Mouse (Mus musculus): ENCODE measurements around the gene Ifna5.

Ifna5 gene

DNA sequence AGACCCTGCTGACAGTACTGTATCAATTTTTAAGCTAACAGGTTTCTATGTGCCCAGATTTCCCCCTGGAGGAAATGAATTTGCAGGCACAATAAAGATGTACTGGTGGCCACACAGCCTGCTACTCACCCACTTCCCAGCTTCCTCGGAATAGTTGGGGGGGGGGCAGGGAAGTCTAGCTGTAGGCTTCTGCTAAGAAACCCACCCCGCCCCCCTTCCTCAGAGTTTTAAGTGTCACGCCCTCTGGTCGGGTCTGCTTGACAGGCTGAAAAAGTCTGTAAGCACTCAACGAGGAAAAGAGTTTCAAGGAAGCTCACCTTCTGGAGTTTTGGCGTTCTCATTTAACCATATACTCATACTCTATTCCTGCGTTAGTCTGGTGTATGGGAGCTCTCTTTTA is 28.0 kb downstream of the Ifna5 start:
- DNase-seq (ENCODE audit: low read depth, low spot score) = no peak

DNA sequence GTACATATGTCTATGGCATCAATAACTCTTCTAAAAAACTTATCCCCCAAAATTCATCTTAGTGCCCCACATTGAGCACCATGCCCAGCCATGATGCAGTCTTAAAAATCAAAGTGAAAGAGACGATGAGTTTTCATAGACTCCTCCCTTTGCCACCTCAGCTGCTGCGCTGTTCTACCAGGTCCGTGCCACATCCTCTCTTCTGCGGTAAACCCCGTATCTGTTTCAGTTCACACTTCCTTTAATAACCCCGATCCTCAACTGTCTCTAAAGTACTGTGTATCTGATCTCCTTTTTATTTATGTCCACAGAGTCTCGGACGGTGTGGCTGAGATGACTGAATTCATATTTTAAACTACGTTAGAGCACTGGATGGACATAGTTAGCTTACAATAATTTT is 29.3 kb downstream of the Ifna5 start:
- no peak for DNase-seq (ENCODE audit: low read depth, low spot score)

DNA sequence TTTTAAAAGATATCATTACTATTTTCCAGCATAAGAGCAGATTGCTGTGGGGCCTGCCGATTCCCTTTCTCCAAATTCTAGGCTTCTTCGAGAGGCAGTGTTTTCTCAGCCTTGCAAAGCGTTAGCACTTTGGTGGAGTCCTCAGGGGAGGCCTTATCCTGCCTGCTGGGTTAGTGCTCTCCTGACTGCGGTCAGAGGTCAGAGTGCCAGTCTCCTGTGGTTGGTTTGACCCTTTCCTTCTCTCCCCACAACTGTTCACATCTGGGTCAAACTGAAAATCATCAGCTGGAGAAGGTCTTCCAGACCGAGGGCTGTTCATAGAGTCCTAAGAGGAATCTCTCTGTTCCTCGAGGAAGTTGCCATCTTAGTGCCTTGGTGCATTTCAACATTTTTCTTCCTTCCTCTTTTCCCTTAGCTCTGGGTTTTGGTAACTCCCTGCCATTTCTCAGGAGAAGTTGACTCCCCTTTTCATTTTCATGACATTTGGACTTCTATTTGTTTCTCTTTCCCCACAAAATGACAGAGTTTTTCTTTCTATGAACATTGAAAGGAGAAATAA is 29.8 kb downstream of the Ifna5 start:
- DNase-seq (ENCODE audit: low read depth, low spot score) = no peak

DNA sequence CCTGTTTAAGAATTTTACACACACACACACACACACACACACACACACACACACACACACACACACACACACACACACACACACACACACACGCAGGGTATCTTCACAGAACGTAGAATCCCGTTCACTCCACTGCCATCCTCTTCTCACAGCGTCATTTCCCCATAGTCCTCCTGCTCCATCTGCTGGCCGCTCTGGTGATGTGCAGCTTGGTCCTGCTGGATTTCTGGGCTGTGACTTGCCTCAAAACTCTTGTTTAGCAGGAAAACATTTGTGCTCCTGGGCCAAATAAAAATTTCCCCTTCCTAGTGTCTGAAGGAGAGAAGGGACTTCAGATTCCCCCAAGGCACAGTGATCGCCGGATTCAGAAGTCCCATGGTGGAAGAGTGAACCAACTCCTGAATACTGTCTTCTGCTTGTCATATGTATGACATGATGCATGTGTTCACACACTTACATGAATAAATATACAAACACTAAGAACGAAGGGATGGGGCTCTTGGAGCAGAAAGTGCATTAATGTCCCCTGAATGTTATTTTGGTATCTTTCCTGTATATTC is 32.1 kb downstream of the Ifna5 start:
- peak; percentile 37 for DNase-seq (ENCODE audit: low read depth, low spot score)

DNA sequence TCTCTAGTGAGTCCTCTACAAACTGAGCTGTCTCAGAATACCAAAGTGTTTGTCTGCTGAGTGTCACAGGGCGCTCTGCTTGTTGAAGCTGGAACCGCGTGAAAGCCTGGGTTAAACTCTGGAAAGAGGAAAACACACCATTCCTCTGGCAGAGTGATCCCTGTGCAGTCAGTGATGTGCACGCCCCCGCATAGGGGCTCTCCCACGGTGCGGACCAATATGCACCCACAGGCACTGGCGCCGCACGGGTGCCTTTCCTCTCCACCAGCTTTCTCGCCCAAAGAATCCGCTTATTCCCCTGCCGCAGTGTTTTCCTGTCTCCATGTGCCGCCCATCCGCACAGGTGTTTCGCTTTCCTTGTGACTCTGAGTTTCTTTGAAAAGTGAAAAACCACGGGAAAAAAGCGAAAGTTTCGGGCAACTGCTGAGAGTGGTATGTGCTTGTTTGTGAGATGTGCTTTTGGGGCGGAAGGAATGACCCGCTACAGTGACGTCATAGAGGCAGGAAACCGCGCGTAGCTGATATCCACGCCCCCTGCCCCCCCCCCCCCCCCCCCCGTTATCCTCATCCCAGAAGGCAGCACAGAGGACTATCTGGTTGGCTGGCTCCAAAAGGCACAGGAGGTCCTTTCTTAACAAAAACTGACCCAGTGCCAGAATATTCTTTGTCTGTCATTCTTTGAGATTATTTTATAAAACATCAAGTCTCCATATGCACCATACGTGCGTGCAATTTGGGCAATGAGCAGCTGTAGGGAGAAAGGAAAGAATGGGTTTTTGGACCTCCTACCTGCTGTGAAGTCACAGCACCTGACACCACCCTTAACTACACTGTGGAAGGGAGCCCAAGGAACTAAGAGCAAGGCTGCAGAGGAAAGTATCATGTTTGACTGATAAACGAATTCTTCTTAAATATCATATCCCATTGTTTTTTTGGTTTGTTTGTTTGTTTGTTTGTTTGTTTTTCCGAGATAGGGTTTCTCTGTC is 32.9 kb downstream of the Ifna5 start:
- no peak for DNase-seq (ENCODE audit: low read depth, low spot score)

DNA sequence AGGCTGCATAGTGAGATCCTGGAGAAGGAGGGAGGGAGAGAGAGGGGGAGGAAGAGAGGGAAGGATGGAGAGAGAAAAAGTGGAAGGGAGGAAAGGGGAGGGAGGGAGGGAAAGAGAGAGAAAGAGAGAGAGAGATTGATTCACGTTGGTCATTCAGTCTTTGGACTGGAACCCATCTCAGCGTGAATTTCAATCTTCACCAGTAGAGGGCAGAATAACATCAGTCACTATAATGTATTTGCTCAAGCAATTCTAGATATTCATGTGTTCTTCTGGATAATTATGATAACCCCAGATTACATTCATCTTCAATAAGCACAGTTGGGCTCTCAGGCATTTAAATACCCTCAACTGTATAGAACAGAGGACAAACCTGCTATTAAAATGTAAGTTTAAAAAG is 37.4 kb downstream of the Ifna5 start:
- no peak for DNase-seq (ENCODE audit: low read depth, low spot score)

DNA sequence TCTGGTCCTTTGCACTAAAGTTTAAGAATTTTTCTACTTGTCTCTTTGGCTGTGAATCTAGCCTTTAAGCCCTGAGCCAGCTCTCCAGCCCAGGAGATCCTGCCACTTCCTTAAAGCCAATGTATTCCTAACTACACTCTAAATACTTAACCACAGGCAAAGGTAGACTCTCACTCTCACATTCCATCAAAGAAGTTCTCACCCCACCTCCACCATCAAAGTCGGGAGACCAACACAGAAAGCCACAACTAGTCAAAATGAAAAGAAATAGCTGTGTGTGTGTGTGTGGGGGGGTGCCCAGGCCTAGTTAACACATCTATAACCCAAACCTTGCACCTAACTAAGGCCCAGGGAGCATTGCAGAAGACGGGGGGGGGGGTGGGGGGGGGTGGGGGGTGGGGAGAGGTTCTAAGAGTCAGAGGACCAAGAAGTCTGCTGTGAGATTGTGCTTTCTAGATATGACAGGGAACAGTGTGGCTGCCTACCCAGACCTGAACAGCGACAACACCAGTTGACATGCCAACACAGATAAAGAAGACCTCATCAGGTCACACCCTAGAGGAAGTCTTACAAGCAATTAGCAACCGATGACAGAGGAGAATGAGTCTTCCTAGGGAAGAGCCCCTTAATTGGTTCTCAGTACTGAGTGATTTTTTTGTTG is 40.2 kb downstream of the Ifna5 start:
- DNase-seq (ENCODE audit: low read depth, low spot score) = no peak

DNA sequence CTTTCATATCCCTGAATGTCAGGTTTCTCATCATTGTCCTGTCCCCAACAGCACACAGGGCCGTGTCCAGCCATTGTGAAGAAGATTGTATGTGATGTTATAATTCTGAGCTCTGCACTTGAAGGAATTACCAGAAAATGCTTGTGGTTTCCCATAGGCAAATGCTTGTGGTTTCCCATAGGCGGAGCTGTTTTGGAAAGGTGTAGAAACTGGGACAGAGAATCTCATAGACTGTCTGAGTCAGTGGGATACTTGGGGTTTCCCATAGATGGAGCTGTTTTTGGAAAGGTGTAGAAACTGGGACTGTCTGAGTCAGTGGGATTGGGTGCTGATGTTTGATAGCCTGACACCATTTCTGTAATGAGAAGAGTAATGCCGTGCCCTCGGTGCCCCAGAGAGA is 41.2 kb downstream of the Ifna5 start:
- DNase-seq (ENCODE audit: low read depth, low spot score) = no peak

DNA sequence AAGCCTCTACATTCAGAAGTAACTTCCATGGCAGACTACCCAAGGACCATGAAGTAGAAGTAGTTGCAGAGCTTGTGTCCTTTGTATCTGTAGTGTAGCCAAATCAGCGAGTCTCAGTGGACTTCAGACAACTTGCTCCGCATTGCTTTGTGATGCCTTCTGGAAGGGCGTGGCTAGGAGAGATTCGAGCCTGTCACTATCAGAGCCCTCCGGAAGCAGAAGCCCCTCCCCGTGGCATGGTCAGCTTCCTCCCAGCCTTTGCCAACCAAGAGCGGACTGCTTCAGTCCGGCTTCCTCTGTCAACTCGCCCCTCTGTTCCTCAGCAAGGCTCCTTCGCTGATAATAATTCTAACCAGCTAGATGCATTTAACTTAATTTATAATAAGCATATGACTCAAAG is 42.9 kb downstream of the Ifna5 start:
- DNase-seq (ENCODE audit: low read depth, low spot score) = no peak

DNA sequence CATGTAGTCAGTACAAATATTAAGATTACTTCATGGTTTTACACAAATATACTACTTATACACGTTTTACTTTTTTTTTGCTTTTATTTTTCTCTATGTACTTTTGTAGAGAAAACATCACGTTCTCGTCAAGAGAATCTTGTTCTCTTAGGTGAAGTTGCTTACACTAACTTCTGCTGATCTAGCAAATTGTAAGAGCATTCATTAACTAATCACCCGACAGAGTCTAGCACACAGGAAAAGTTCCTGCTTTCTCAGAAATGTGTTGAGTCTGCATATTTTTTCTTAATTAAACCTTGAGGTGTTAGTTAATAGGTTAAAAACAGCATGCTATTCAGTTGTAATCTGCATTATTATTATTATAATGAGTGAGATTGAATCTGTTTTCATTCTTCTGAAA is 43.4 kb downstream of the Ifna5 start:
- DNase-seq (ENCODE audit: low read depth, low spot score) = no peak

DNA sequence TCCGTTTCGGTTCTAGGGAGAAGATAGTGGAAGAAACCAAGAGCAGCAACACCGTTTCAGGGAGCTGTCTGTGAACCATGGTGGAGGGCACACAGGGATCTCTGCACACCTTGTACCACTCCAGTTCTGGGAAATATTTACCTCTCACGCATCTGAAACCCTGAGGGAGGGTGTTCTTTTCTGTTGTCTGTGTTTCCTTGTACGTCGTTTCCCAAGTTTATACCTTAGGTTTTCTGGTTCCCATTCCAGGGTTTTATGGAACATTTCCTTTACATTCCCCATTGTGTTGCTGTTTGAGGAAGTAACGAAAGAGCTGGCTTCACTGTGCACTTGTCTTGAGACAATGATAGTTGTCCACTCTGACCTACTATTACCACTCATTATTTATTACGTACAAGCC is 44.8 kb downstream of the Ifna5 start, which contains the start of gene Ifne:
Gene Ifne, minus strand, starts transcription at position 101 of the 400 bp plus-strand sequence.
- no peak for DNase-seq (ENCODE audit: low read depth, low spot score)

Measured in c-Kit-negative CD71-positive TER-119-positive erythroid progenitor cells, embryonic 14.5 days (primary cell).